Mouse (Mus musculus) activated CD4-positive, CD25-positive, alpha-beta regulatory T cell (primary cell): ENCODE measurements around the gene Krt42. TPM values are rescaled to one million over a fixed set of nuclear protein-coding genes. Genes with fewer than 3 reads are reported as not detected.

Experiments used
- polyA plus RNA-seq, 2 experiments: library from polyadenylated mRNA; unstranded; fragments of 100-300 nt; shearing (Covaris generic); gene quantifications; one replicate each; pipeline ENCODE4 v1.2.1; 2017

Krt42 gene
- polyA plus RNA-seq = not detected

GRCm38 (mm10) chr11:100269821-100270332 lies at the start of gene Krt42:
TSS of gene Krt42 (minus strand) at chr11:100269871.

GRCm38 (mm10) chr11:100260514-100261234 lies 9.0 kb downstream of the Krt42 start, which contains the start of gene Krt17:
TSS of gene Krt17 (minus strand) at chr11:100261029.

GRCm38 (mm10) chr11:100248852-100249465 lies 20.7 kb downstream of the Krt42 start, which contains the start of gene Krt16:
TSS of gene Krt16 (minus strand) at chr11:100248902.

Other genes with a start within 250 kb of the Krt42 start
- gene Krt33b, start 240.0 kb downstream of the Krt42 start, polyA plus RNA-seq = not detected
- gene Krt34, start 228.3 kb downstream of the Krt42 start, polyA plus RNA-seq = not detected
- under 1 TPM in 1 of 2 experiments, not detected in 1; 0.15 TPM for gene Krt31, start 219.3 kb downstream of the Krt42 start, polyA plus RNA-seq
- not detected for gene Krt32, start 181.6 kb downstream of the Krt42 start, polyA plus RNA-seq
- gene Krt35, start 173.6 kb downstream of the Krt42 start, polyA plus RNA-seq = not detected
- gene Krt36, start 164.2 kb downstream of the Krt42 start, polyA plus RNA-seq = not detected
- not detected for gene Krt13, start 148.3 kb downstream of the Krt42 start, polyA plus RNA-seq
- gene Krt15, start 133.9 kb downstream of the Krt42 start, polyA plus RNA-seq = not detected
- gene Krt19, start 121.2 kb downstream of the Krt42 start, polyA plus RNA-seq = under 1 TPM in 1 of 2 experiments, not detected in 1; 0.28 TPM
- under 1 TPM in 1 of 2 experiments, not detected in 1; 0.06 TPM for gene Krt9, start 76.6 kb downstream of the Krt42 start, polyA plus RNA-seq
- gene Krt14, start 62.3 kb downstream of the Krt42 start, polyA plus RNA-seq = under 1 TPM in 1 of 2 experiments, not detected in 1; 0.15 TPM
- gene Krt16, start 21.0 kb downstream of the Krt42 start, polyA plus RNA-seq = under 1 TPM in 1 of 2 experiments, not detected in 1; 0.27 TPM
- gene Krt17, start 8.8 kb downstream of the Krt42 start, polyA plus RNA-seq = under 1 TPM in 1 of 2 experiments, not detected in 1; 0.31 TPM
- gene Eif1, start 50.0 kb upstream of the Krt42 start, polyA plus RNA-seq = 1,000 to 10,000 TPM; 1,912 to 1,976 TPM
- not detected for gene Gast, start 64.5 kb upstream of the Krt42 start, polyA plus RNA-seq
- gene Hap1, start 86.3 kb upstream of the Krt42 start, polyA plus RNA-seq = 1 to 10 TPM in 1 of 2 experiments, under 1 TPM in 1; 0.79 to 1.9 TPM
- gene Jup, start 127.9 kb upstream of the Krt42 start, polyA plus RNA-seq = 1 to 10 TPM; 2.8 to 10.0 TPM
- gene P3h4, start 145.0 kb upstream of the Krt42 start, polyA plus RNA-seq = not detected
- under 1 TPM; 0.12 to 0.48 TPM for gene Fkbp10, start 145.8 kb upstream of the Krt42 start, polyA plus RNA-seq
- gene Nt5c3b, start 171.9 kb upstream of the Krt42 start, polyA plus RNA-seq = 100 to 1,000 TPM; 134 to 173 TPM
- under 1 TPM; 0.33 to 0.48 TPM for gene Klhl10, start 172.0 kb upstream of the Krt42 start, polyA plus RNA-seq
- gene Klhl11, start 202.9 kb upstream of the Krt42 start, polyA plus RNA-seq = 1 to 10 TPM; 2.4 to 4.5 TPM